Mouse (Mus musculus) hindbrain, embryonic 12.5 days (tissue): ENCODE results near the gene Hist1h2bj. TPM values are rescaled to one million over a fixed set of nuclear protein-coding genes. Genes with fewer than 3 reads are reported as not detected.
A peak's percentile ranks its signal among the peaks of the same experiment; 100 is the strongest.

ENCODE experiments used
- ATAC-seq: fragments of 200-750 bp; cut with Nextera tagmentation; 2 replicates; pipeline ENCODE4 v1.8.0; 2017; ENCODE audit warnings: moderate TSS enrichment; ENCODE audit not compliant: low FRiP score
- H3K27ac ChIP-seq: fragments of 300-500 bp; sonication (generic); 2 replicates; pipeline ENCODE4 v1.5.1; 2016; ENCODE audit warnings: mild to moderate bottlenecking
- H3K27me3 ChIP-seq: fragments of 300-500 bp; sonication (generic); 2 replicates; pipeline ENCODE4 v1.6.1; 2016; ENCODE audit warnings: mild to moderate bottlenecking
- H3K36me3 ChIP-seq: fragments of 300-500 bp; sonication (generic); 2 replicates; pipeline ENCODE4 v1.6.1; 2016; ENCODE audit warnings: mild to moderate bottlenecking
- H3K4me1 ChIP-seq: fragments of 300-500 bp; sonication (generic); 2 replicates; pipeline ENCODE4 v1.6.1; 2016
- H3K4me2 ChIP-seq: fragments of 300-500 bp; sonication (generic); replicated peaks from 2 replicates; pipeline ENCODE4 v1.6.1; 2016; ENCODE audit warnings: mild to moderate bottlenecking
- H3K4me3 ChIP-seq: fragments of 300-500 bp; sonication (generic); 2 replicates; pipeline ENCODE4 v1.5.1; 2016; ENCODE audit warnings: mild to moderate bottlenecking
- H3K9ac ChIP-seq: fragments of 300-500 bp; sonication (generic); 2 replicates; pipeline ENCODE4 v1.6.1; 2016; ENCODE audit warnings: mild to moderate bottlenecking, moderate library complexity
- H3K9me3 ChIP-seq: fragments of 300-500 bp; sonication (generic); replicated peaks from 2 replicates; pipeline ENCODE4 v1.6.1; 2016; ENCODE audit warnings: mild to moderate bottlenecking
- WGBS: fragments of 180-500 bp; shearing (Covaris S2); methylation state at CpG from one replicate; pipeline ENCODE4 v1.1.7; 2016; 5-methylcytosine and 5-hydroxymethylcytosine counted together
- polyA plus RNA-seq: library from polyadenylated mRNA; unstranded; fragments of >200 nt; fragmentation: Nextera tagmentation; extraction: Ambion mirVana; gene quantifications from 2 replicates; pipeline ENCODE4 v1.2.1, GENCODE M21; 2016

Hist1h2bj gene
- polyA plus RNA-seq, 1 experiment from 2014 or later = 11.9 TPM

- Histone ChIP-seq H3K9ac (no peak overlapping the region), H3K4me3 (no peak overlapping the region), H3K36me3 (no peaks in the 10 kb centered on the region), H3K27me3 (peaks cover 99% of the 10 kb centered on the region), H3K27ac (no peak overlapping the region), H3K4me2 (no peak overlapping the region), H3K9me3 (no peaks in the 10 kb centered on the region), H3K4me1 (peaks cover 18% of the 10 kb centered on the region)
- no peak for ATAC-seq
- 29% methylated on average over 5 of the region's 5 CpGs for WGBS
These were observed 41.2 kb upstream of the Hist1h2bj start for GRCm38 (mm10) chr13:22001823-22002222.

GRCm38 (mm10) chr13:22005605-22006333 lies 37.2 kb upstream of the Hist1h2bj start:
- Histone ChIP-seq H3K4me1 (peaks cover 16% of the 10 kb centered on the region), H3K27me3 (peaks cover 100% of the 10 kb centered on the region), H3K9me3 (no peaks in the 10 kb centered on the region), H3K36me3 (no peaks in the 10 kb centered on the region), H3K9ac (no peak overlapping the region), H3K4me3 (peak overlapping the region; percentile 46), H3K4me2 (peak overlapping the region; percentile 81), H3K27ac (no peak overlapping the region)
- peak; percentile 69; the same call in 1 of the 2 replicates for ATAC-seq
- under 1% methylated on average over 45 of the region's 45 CpGs for WGBS

- Histone ChIP-seq H3K27me3 (peaks cover 100% of the 10 kb centered on the region), H3K9me3 (no peaks in the 10 kb centered on the region), H3K4me3 (peak overlapping the region; percentile 46), H3K27ac (no peak overlapping the region), H3K4me2 (peak overlapping the region; percentile 81), H3K9ac (no peak overlapping the region), H3K4me1 (peaks cover 16% of the 10 kb centered on the region), H3K36me3 (no peaks in the 10 kb centered on the region)
- peak; percentile 69; the same call in 1 of the 2 replicates for ATAC-seq
- under 1% methylated on average over 38 of the region's 38 CpGs for WGBS
These were observed 36.5 kb upstream of the Hist1h2bj start for GRCm38 (mm10) chr13:22006334-22007120.

- no peak for ATAC-seq
- H3K9ac ChIP-seq = no peak overlapping the region
These were observed 35.9 kb upstream of the Hist1h2bj start for GRCm38 (mm10) chr13:22007121-22007510.

GRCm38 (mm10) chr13:22007872-22008271 lies 35.1 kb upstream of the Hist1h2bj start:
- Histone ChIP-seq H3K4me3 (no peak overlapping the region), H3K4me1 (peaks cover 16% of the 10 kb centered on the region), H3K36me3 (no peaks in the 10 kb centered on the region), H3K9ac (no peak overlapping the region), H3K4me2 (no peak overlapping the region), H3K9me3 (no peaks in the 10 kb centered on the region), H3K27ac (no peak overlapping the region), H3K27me3 (peaks cover 98% of the 10 kb centered on the region)
- 48% methylated on average over 7 of the region's 7 CpGs for WGBS
- no peak for ATAC-seq

More at GRCm38 (mm10) chr13:22007121-22007510, 35.9 kb upstream of the Hist1h2bj start:
- Histone ChIP-seq H3K27ac (no peak overlapping the region), H3K27me3 (peaks cover 98% of the 10 kb centered on the region), H3K36me3 (no peaks in the 10 kb centered on the region), H3K4me2 (peak overlapping the region; percentile 81), H3K4me1 (peaks cover 16% of the 10 kb centered on the region), H3K9me3 (no peaks in the 10 kb centered on the region), H3K4me3 (peak overlapping the region; percentile 46)
- WGBS = 2% methylated on average over 18 of the region's 18 CpGs

GRCm38 (mm10) chr13:22008707-22009106 lies 34.3 kb upstream of the Hist1h2bj start:
- no peaks in the 10 kb centered on the region for H3K9me3 ChIP-seq
- H3K27ac ChIP-seq = no peak overlapping the region
- 80% methylated on average over 3 of the region's 3 CpGs for WGBS
- peaks cover 16% of the 10 kb centered on the region for H3K4me1 ChIP-seq
- no peak overlapping the region for H3K4me2 ChIP-seq
- H3K36me3 ChIP-seq = no peaks in the 10 kb centered on the region
- no peak overlapping the region for H3K4me3 ChIP-seq
- H3K27me3 ChIP-seq = peaks cover 96% of the 10 kb centered on the region
- H3K9ac ChIP-seq = no peak overlapping the region
- no peak for ATAC-seq

GRCm38 (mm10) chr13:22009642-22010041 lies 33.4 kb upstream of the Hist1h2bj start, which contains the start of gene Prss16:
Gene Prss16 (minus strand): TSS chr13:22009742.
- Histone ChIP-seq H3K27me3 (peaks cover 96% of the 10 kb centered on the region), H3K4me3 (no peak within 1 kb of the TSS), H3K9ac (no peak within 1 kb of the TSS), H3K9me3 (no peaks in the 10 kb centered on the region), H3K4me2 (no peak within 1 kb of the TSS), H3K4me1 (peaks cover 16% of the 10 kb centered on the region), H3K27ac (no peak within 1 kb of the TSS), H3K36me3 (no peaks in the 10 kb centered on the region)
- WGBS = 35% methylated on average over 7 of the region's 7 CpGs
- no peak for ATAC-seq

- Histone ChIP-seq H3K9ac (no peak overlapping the region), H3K4me2 (no peak overlapping the region), H3K27ac (no peak overlapping the region), H3K9me3 (no peaks in the 10 kb centered on the region), H3K27me3 (peaks cover 82% of the 10 kb centered on the region), H3K4me3 (no peak overlapping the region), H3K4me1 (no peaks in the 10 kb centered on the region), H3K36me3 (no peaks in the 10 kb centered on the region)
- 16% methylated on average over 13 of the region's 13 CpGs for WGBS
- no peak for ATAC-seq
These were observed 29.3 kb upstream of the Hist1h2bj start for GRCm38 (mm10) chr13:22013716-22014115.

GRCm38 (mm10) chr13:22014411-22014845 lies 28.6 kb upstream of the Hist1h2bj start:
- WGBS = 14% methylated on average over 17 of the region's 17 CpGs
- H3K9me3 ChIP-seq = no peaks in the 10 kb centered on the region
- H3K4me1 ChIP-seq = no peaks in the 10 kb centered on the region
- 0 out of 2 replicates have a peak overlapping the region, but pooled peaks have one; percentile 7 for H3K4me3 ChIP-seq
- no peaks in the 10 kb centered on the region for H3K36me3 ChIP-seq
- H3K27ac ChIP-seq = no peak overlapping the region
- H3K9ac ChIP-seq = no peak overlapping the region
- H3K4me2 ChIP-seq = peak overlapping the region; percentile 15; the same call in 1 of the 2 replicates
- peaks cover 82% of the 10 kb centered on the region for H3K27me3 ChIP-seq
- ATAC-seq = no peak

GRCm38 (mm10) chr13:22015479-22016450 lies 27.2 kb upstream of the Hist1h2bj start:
- no peaks in the 10 kb centered on the region for H3K4me1 ChIP-seq
- WGBS = 15% methylated on average over 27 of the region's 27 CpGs
- no peak overlapping the region for H3K4me3 ChIP-seq
- H3K9me3 ChIP-seq = no peaks in the 10 kb centered on the region
- H3K36me3 ChIP-seq = no peaks in the 10 kb centered on the region
- H3K4me2 ChIP-seq = no peak overlapping the region
- no peak for ATAC-seq
- H3K9ac ChIP-seq = no peak overlapping the region
- H3K27ac ChIP-seq = no peak overlapping the region
- peaks cover 75% of the 10 kb centered on the region for H3K27me3 ChIP-seq

- no peak for ATAC-seq
- H3K9ac ChIP-seq = no peak overlapping the region
- H3K27me3 ChIP-seq = peaks cover 40% of the 10 kb centered on the region
These were observed 22.8 kb upstream of the Hist1h2bj start for GRCm38 (mm10) chr13:22019934-22020835.

More at GRCm38 (mm10) chr13:22019934-22020835, 22.8 kb upstream of the Hist1h2bj start:
- Histone ChIP-seq H3K9me3 (no peaks in the 10 kb centered on the region), H3K27ac (no peak overlapping the region), H3K4me3 (peak overlapping the region; percentile 41), H3K4me2 (peak overlapping the region; percentile 47), H3K4me1 (peaks cover 5% of the 10 kb centered on the region), H3K36me3 (no peaks in the 10 kb centered on the region)
- WGBS = under 1% methylated on average over 44 of the region's 44 CpGs
